Mouse (Mus musculus) bone marrow, adult 2 months (tissue): ENCODE measurements around the gene Cldn15. TPM values are rescaled to one million over a fixed set of nuclear protein-coding genes. Genes with fewer than 3 reads are reported as not detected.
"Not testable (repeated sequence)": the region's sequence is repeated elsewhere in the genome, so short reads cannot be mapped to it uniquely, and the experiment has no call there.

Experiments
- H3K27ac ChIP-seq: fragments of 200-500 bp; 2 replicates; pipeline ENCODE4 v1.5.1; 2012; ENCODE audit warnings: low read depth, mild to moderate bottlenecking, control low read depth, inconsistent platforms, low read length; ENCODE audit not compliant: control insufficient read depth, poor library complexity, insufficient read depth
- H3K4me1 ChIP-seq: fragments of 200-500 bp; 2 replicates; pipeline ENCODE4 v1.6.1; 2011; ENCODE audit warnings: low read length; ENCODE audit not compliant: control insufficient read depth, insufficient read depth
- H3K4me3 ChIP-seq: fragments of 200-500 bp; replicated peaks from 2 replicates; pipeline ENCODE3; 2011; ENCODE audit warnings: mild to moderate bottlenecking, low read depth, low read length, control low read depth; ENCODE audit not compliant: control insufficient read depth
- CTCF ChIP-seq: fragments of 200-500 bp; IDR thresholded peaks from 2 replicates; pipeline ENCODE4 v1.5.1; 2011; ENCODE audit warnings: low read length, control low read depth; ENCODE audit not compliant: control insufficient read depth, insufficient read depth
- POLR2A ChIP-seq: fragments of 200-500 bp; IDR thresholded peaks from 2 replicates; pipeline ENCODE4 v1.6.1; 2011; ENCODE audit warnings: low read depth, mild to moderate bottlenecking, control low read depth, low read length, borderline replicate concordance; ENCODE audit not compliant: control insufficient read depth
- WGBS: fragments of 180-500 bp; shearing (Covaris S2); methylation state at CpG from one replicate; pipeline ENCODE4 v1.1.7; 2018; 5-methylcytosine and 5-hydroxymethylcytosine counted together
- polyA plus RNA-seq: library from polyadenylated mRNA; stranded (reverse); fragments of >200 nt; gene quantifications from 2 replicates; pipeline ENCODE4 v1.2.4, GENCODE M21; 2011; ENCODE audit warnings: low replicate concordance; ENCODE audit not compliant: missing spikeins, insufficient read depth, insufficient read length

Gene Cldn15
- polyA plus RNA-seq, 1 experiment = 31.1 TPM

GRCm38 (mm10) chr5:136931896-136932295 is 34.5 kb upstream of the Cldn15 start:
- Histone ChIP-seq H3K4me3 (no peak overlapping the region), H3K4me1 (no peaks in the 10 kb centered on the region), H3K27ac (no peak overlapping the region)
- TF ChIP-seq CTCF = no peak
- no peak for TF ChIP-seq POLR2A
- 89% methylated on average over 14 of the region's 14 CpGs for WGBS

- no peak overlapping the region for H3K27ac ChIP-seq
- TF ChIP-seq CTCF (no peak), POLR2A (no peak)
- no peaks in the 10 kb centered on the region for H3K4me1 ChIP-seq
- no peak overlapping the region for H3K4me3 ChIP-seq
- WGBS = 80% methylated on average over 5 of the region's 5 CpGs
These were observed 33.5 kb upstream of the Cldn15 start for GRCm38 (mm10) chr5:136932956-136933355.

- TF ChIP-seq POLR2A (no peak), CTCF (no peak)
- H3K4me1 ChIP-seq = no peaks in the 10 kb centered on the region
- WGBS = 93% methylated on average over 6 of the region's 6 CpGs
- no peak overlapping the region for H3K27ac ChIP-seq
- no peak overlapping the region for H3K4me3 ChIP-seq
These were observed 32.5 kb upstream of the Cldn15 start for GRCm38 (mm10) chr5:136933930-136934329.

GRCm38 (mm10) chr5:136935905-136936695 is 30.3 kb upstream of the Cldn15 start:
- 47% methylated on average over 7 of the region's 7 CpGs for whole genome bisulfite sequencing
- Histone ChIP-seq H3K4me3 (no peak overlapping the region), H3K27ac (no peak overlapping the region), H3K4me1 (no peaks in the 10 kb centered on the region)
- TF ChIP-seq POLR2A = no peak
- TF ChIP-seq CTCF = peak; percentile 55

- Histone ChIP-seq H3K27ac (no peak overlapping the region), H3K4me1 (no peaks in the 10 kb centered on the region), H3K4me3 (no peak overlapping the region)
- no peak for TF ChIP-seq CTCF
- no peak for TF ChIP-seq POLR2A
- 87% methylated on average over 6 of the region's 6 CpGs for WGBS
These were observed 29.7 kb upstream of the Cldn15 start for GRCm38 (mm10) chr5:136936750-136937149.

- Histone ChIP-seq H3K27ac (no peak overlapping the region), H3K4me3 (no peak overlapping the region), H3K4me1 (no peaks in the 10 kb centered on the region)
- no peak for TF ChIP-seq POLR2A
- no peak for TF ChIP-seq CTCF
- WGBS = 80% methylated on average over 5 of the region's 5 CpGs
These were observed 28.8 kb upstream of the Cldn15 start for GRCm38 (mm10) chr5:136937621-136938020.

GRCm38 (mm10) chr5:136939284-136939683 is 27.1 kb upstream of the Cldn15 start:
- no peaks in the 10 kb centered on the region for H3K4me1 ChIP-seq
- WGBS = 73% methylated on average over 7 of the region's 7 CpGs
- TF ChIP-seq POLR2A (no peak), CTCF (peak; percentile 65)
- no peak overlapping the region for H3K27ac ChIP-seq
- no peak overlapping the region for H3K4me3 ChIP-seq

- not testable (repeated sequence) for H3K27ac ChIP-seq, H3K4me1 ChIP-seq, H3K4me3 ChIP-seq
- 77% methylated on average over 6 of the region's 6 CpGs for WGBS
These were observed 26.4 kb upstream of the Cldn15 start for GRCm38 (mm10) chr5:136940029-136940428.

- Histone ChIP-seq H3K27ac (no peak overlapping the region), H3K4me3 (no peak overlapping the region), H3K4me1 (no peaks in the 10 kb centered on the region)
- 83% methylated on average over 12 of the region's 12 CpGs for WGBS
- TF ChIP-seq CTCF (no peak), POLR2A (no peak)
These were observed 25.4 kb upstream of the Cldn15 start for GRCm38 (mm10) chr5:136940845-136941560.
